Mouse (Mus musculus): ENCODE measurements around the gene 1700037C18Rik. TPM values are rescaled to one million over a fixed set of nuclear protein-coding genes. Genes with fewer than 3 reads are reported as not detected.
A peak's percentile ranks its signal among the peaks of the same experiment; 100 is the strongest.

The 1700037C18Rik gene
- polyA plus RNA-seq, 1 experiment from 2014 or later, result 14.7 TPM

- H3K4me2 ChIP-seq (ENCODE audit: low read length), result peak overlapping the region; percentile 73
- H3K27me3 ChIP-seq (ENCODE audit: control insufficient read depth, insufficient read depth, low read depth, low read length), result no peaks in the 10 kb centered on the region
- no peaks in the 10 kb centered on the region for H3K36me3 ChIP-seq (ENCODE audit: control insufficient read depth, insufficient read depth, low read length)
- H3K27ac ChIP-seq (ENCODE audit: low read length), result peak overlapping the region; percentile 97
- H3K9ac ChIP-seq (ENCODE audit: low read depth, low read length), result peak overlapping the region; percentile 93
- H3K9me3 ChIP-seq (replicated peaks; ENCODE audit: control insufficient read depth, low read length, poor library complexity, severe bottlenecking), result no peaks in the 10 kb centered on the region
- 3% methylated on average over 10 of the region's 10 CpGs for WGBS
- 0 out of 2 replicates have a peak, but pooled peaks have one; percentile 2 for ATAC-seq
- H3K4me1 ChIP-seq (ENCODE audit: control insufficient read depth, insufficient read depth, low read length), result peaks cover 33% of the 10 kb centered on the region
- peak overlapping the region; percentile 92 for H3K4me3 ChIP-seq (ENCODE audit: low read depth, low read length)
Measured at GRCm38 (mm10) chr16:3885065-3885670, 23.3 kb downstream of the 1700037C18Rik start.

GRCm38 (mm10) chr16:3884201-3885064, 24.1 kb downstream of the 1700037C18Rik start, which contains the start of the genes Zfp597 and Gm20695:
TSS of gene Zfp597 (minus strand) at chr16:3884561.
TSS of gene Gm20695 (plus strand) at chr16:3884648.
- 0 out of 2 replicates have a peak, but pooled peaks cover 1% of the 10 kb centered on the region for H3K36me3 ChIP-seq (ENCODE audit: control insufficient read depth, insufficient read depth, low read length)

GRCm38 (mm10) chr16:3876346-3876745, 32.1 kb downstream of the 1700037C18Rik start:
- Histone ChIP-seq H3K27ac (ENCODE audit: low read length) (no peak overlapping the region), H3K9me3 (replicated peaks; ENCODE audit: control insufficient read depth, low read length, poor library complexity, severe bottlenecking) (no peaks in the 10 kb centered on the region), H3K36me3 (ENCODE audit: control insufficient read depth, insufficient read depth, low read length) (peaks cover 5% of the 10 kb centered on the region; the same call in 1 of the 2 replicates), H3K4me3 (ENCODE audit: low read depth, low read length) (no peak overlapping the region), H3K4me2 (ENCODE audit: low read length) (no peak overlapping the region), H3K9ac (ENCODE audit: low read depth, low read length) (no peak overlapping the region), H3K4me1 (ENCODE audit: control insufficient read depth, insufficient read depth, low read length) (peaks cover 18% of the 10 kb centered on the region), H3K27me3 (ENCODE audit: control insufficient read depth, insufficient read depth, low read depth, low read length) (no peaks in the 10 kb centered on the region)
- 97% methylated on average over 4 of the region's 4 CpGs for WGBS
- ATAC-seq, result no peak

More at GRCm38 (mm10) chr16:3884201-3885064, 24.1 kb downstream of the 1700037C18Rik start, which contains the start of the genes Zfp597 and Gm20695:
- ATAC-seq, result peak; percentile 99
- H3K9me3 ChIP-seq (replicated peaks; ENCODE audit: control insufficient read depth, low read length, poor library complexity, severe bottlenecking), result no peaks in the 10 kb centered on the region
- peak within 1 kb of the TSS; percentile 73 for H3K4me2 ChIP-seq (ENCODE audit: low read length)
- peaks cover 33% of the 10 kb centered on the region for H3K4me1 ChIP-seq (ENCODE audit: control insufficient read depth, insufficient read depth, low read length)
- H3K27me3 ChIP-seq (ENCODE audit: control insufficient read depth, insufficient read depth, low read depth, low read length), result no peaks in the 10 kb centered on the region
- H3K4me3 ChIP-seq (ENCODE audit: low read depth, low read length), result peak within 1 kb of the TSS; percentile 92
- peak within 1 kb of the TSS; percentile 97 for H3K27ac ChIP-seq (ENCODE audit: low read length)
- H3K9ac ChIP-seq (ENCODE audit: low read depth, low read length), result peak within 1 kb of the TSS; percentile 93
- WGBS, result under 1% methylated on average over 86 of the region's 88 CpGs

GRCm38 (mm10) chr16:3872216-3873047, 36.1 kb downstream of the 1700037C18Rik start, which contains the start of gene Naa60:
TSS of gene Naa60 (plus strand) at chr16:3872375.
- peaks cover 15% of the 10 kb centered on the region for H3K4me1 ChIP-seq (ENCODE audit: control insufficient read depth, insufficient read depth, low read length)
- 0 out of 2 replicates have a peak, but pooled peaks cover 2% of the 10 kb centered on the region for H3K36me3 ChIP-seq (ENCODE audit: control insufficient read depth, insufficient read depth, low read length)
- ATAC-seq, result peak; percentile 96
- H3K4me2 ChIP-seq (ENCODE audit: low read length), result peak within 1 kb of the TSS; percentile 91
- H3K9ac ChIP-seq (ENCODE audit: low read depth, low read length), result peak within 1 kb of the TSS; percentile 73
- H3K9me3 ChIP-seq (replicated peaks; ENCODE audit: control insufficient read depth, low read length, poor library complexity, severe bottlenecking), result no peaks in the 10 kb centered on the region
- H3K4me3 ChIP-seq (ENCODE audit: low read depth, low read length), result peak within 1 kb of the TSS; percentile 64
- H3K27me3 ChIP-seq (ENCODE audit: control insufficient read depth, insufficient read depth, low read depth, low read length), result no peaks in the 10 kb centered on the region
- H3K27ac ChIP-seq (ENCODE audit: low read length), result peak within 1 kb of the TSS; percentile 65
- 4% methylated on average over 47 of the region's 47 CpGs for WGBS

GRCm38 (mm10) chr16:3871815-3872214, 36.7 kb downstream of the 1700037C18Rik start:
- H3K4me3 ChIP-seq (ENCODE audit: low read depth, low read length), result peak overlapping the region; percentile 64
- H3K4me2 ChIP-seq (ENCODE audit: low read length), result peak overlapping the region; percentile 91
- peak; percentile 38; the same call in 1 of the 2 replicates for ATAC-seq
- no peaks in the 10 kb centered on the region for H3K9me3 ChIP-seq (replicated peaks; ENCODE audit: control insufficient read depth, low read length, poor library complexity, severe bottlenecking)
- peak overlapping the region; percentile 65 for H3K27ac ChIP-seq (ENCODE audit: low read length)
- peak overlapping the region; percentile 73 for H3K9ac ChIP-seq (ENCODE audit: low read depth, low read length)
- H3K27me3 ChIP-seq (ENCODE audit: control insufficient read depth, insufficient read depth, low read depth, low read length), result no peaks in the 10 kb centered on the region
- WGBS, result 1% methylated on average over 16 of the region's 16 CpGs
- H3K36me3 ChIP-seq (ENCODE audit: control insufficient read depth, insufficient read depth, low read length), result 0 out of 2 replicates have a peak, but pooled peaks cover 2% of the 10 kb centered on the region
- H3K4me1 ChIP-seq (ENCODE audit: control insufficient read depth, insufficient read depth, low read length), result peaks cover 15% of the 10 kb centered on the region

GRCm38 (mm10) chr16:3859254-3859653, 49.2 kb downstream of the 1700037C18Rik start:
- Histone ChIP-seq H3K9ac (ENCODE audit: low read depth, low read length) (no peak overlapping the region), H3K27me3 (ENCODE audit: control insufficient read depth, insufficient read depth, low read depth, low read length) (no peaks in the 10 kb centered on the region), H3K9me3 (replicated peaks; ENCODE audit: control insufficient read depth, low read length, poor library complexity, severe bottlenecking) (no peaks in the 10 kb centered on the region), H3K36me3 (ENCODE audit: control insufficient read depth, insufficient read depth, low read length) (peaks cover 9% of the 10 kb centered on the region; the same call in 1 of the 2 replicates), H3K4me2 (ENCODE audit: low read length) (no peak overlapping the region), H3K27ac (ENCODE audit: low read length) (no peak overlapping the region), H3K4me3 (ENCODE audit: low read depth, low read length) (no peak overlapping the region), H3K4me1 (ENCODE audit: control insufficient read depth, insufficient read depth, low read length) (no peaks in the 10 kb centered on the region)
- no peak for ATAC-seq
- 98% methylated on average over 4 of the region's 4 CpGs for WGBS

- Histone ChIP-seq H3K9me3 (replicated peaks; ENCODE audit: control insufficient read depth, low read length, poor library complexity, severe bottlenecking) (no peaks in the 10 kb centered on the region), H3K4me2 (ENCODE audit: low read length) (no peak overlapping the region), H3K9ac (ENCODE audit: low read depth, low read length) (no peak overlapping the region), H3K4me1 (ENCODE audit: control insufficient read depth, insufficient read depth, low read length) (no peaks in the 10 kb centered on the region), H3K4me3 (ENCODE audit: low read depth, low read length) (no peak overlapping the region), H3K27ac (ENCODE audit: low read length) (no peak overlapping the region), H3K36me3 (ENCODE audit: control insufficient read depth, insufficient read depth, low read length) (peaks cover 6% of the 10 kb centered on the region; the same call in 1 of the 2 replicates), H3K27me3 (ENCODE audit: control insufficient read depth, insufficient read depth, low read depth, low read length) (no peaks in the 10 kb centered on the region)
- WGBS, result 89% methylated on average over 1 of the region's 1 CpGs
- no peak for ATAC-seq
Measured at GRCm38 (mm10) chr16:3855776-3856175, 52.7 kb downstream of the 1700037C18Rik start.

- H3K4me2 ChIP-seq (ENCODE audit: low read length), result no peak overlapping the region
- WGBS, result 38% methylated on average over 11 of the region's 11 CpGs
- no peak overlapping the region for H3K4me3 ChIP-seq (ENCODE audit: low read depth, low read length)
- H3K9me3 ChIP-seq (replicated peaks; ENCODE audit: control insufficient read depth, low read length, poor library complexity, severe bottlenecking), result no peaks in the 10 kb centered on the region
- no peak overlapping the region for H3K27ac ChIP-seq (ENCODE audit: low read length)
- ATAC-seq, result no peak
- no peaks in the 10 kb centered on the region; the same call in 1 of the 2 replicates for H3K4me1 ChIP-seq (ENCODE audit: control insufficient read depth, insufficient read depth, low read length)
- peaks cover 3% of the 10 kb centered on the region; the same call in 1 of the 2 replicates for H3K36me3 ChIP-seq (ENCODE audit: control insufficient read depth, insufficient read depth, low read length)
- H3K9ac ChIP-seq (ENCODE audit: low read depth, low read length), result no peak overlapping the region
- H3K27me3 ChIP-seq (ENCODE audit: control insufficient read depth, insufficient read depth, low read depth, low read length), result no peaks in the 10 kb centered on the region
Measured at GRCm38 (mm10) chr16:3854437-3855182, 53.9 kb downstream of the 1700037C18Rik start.

Data from midbrain, embryonic 16.5 days (tissue).